Mouse (Mus musculus) ES-E14 (cell line): Measurements from ENCODE around the gene Ptges. TPM values are rescaled to one million over a fixed set of nuclear protein-coding genes. Genes with fewer than 3 reads are reported as not detected.
A peak's percentile ranks its signal among the peaks of the same experiment; 100 is the strongest.

Experiments used
- DNase-seq: peaks from one replicate; pipeline ENCODE4 v3.0.0-alpha.2; 2013; ENCODE audit warnings: low read depth, low spot score
- H3K27ac ChIP-seq: 2 replicates; pipeline ENCODE4 v1.5.1; 2012; ENCODE audit warnings: low read depth, mild to moderate bottlenecking, low read length, moderate library complexity, mixed read lengths; ENCODE audit not compliant: poor library complexity, insufficient read depth, severe bottlenecking
- H3K36me3 ChIP-seq: 2 replicates; pipeline ENCODE4 v1.6.1; 2012; ENCODE audit warnings: mild to moderate bottlenecking, low read length, moderate library complexity, mixed read lengths; ENCODE audit not compliant: control insufficient read depth, poor library complexity, insufficient read depth, severe bottlenecking
- H3K4me1 ChIP-seq, 2 experiments: fragments of 150-350 bp in 1 of 2; sonication (generic) in 1 of 2; 2 replicates each; pipeline ENCODE4 v1.6.1; 2012; ENCODE audit warnings: low read length in 2 of 2, mild to moderate bottlenecking in 1 of 2, mixed read lengths in 1 of 2; ENCODE audit not compliant: control insufficient read depth in 2 of 2, insufficient read depth in 2 of 2, poor library complexity in 1 of 2
- H3K4me3 ChIP-seq, 2 experiments: fragments of 150-350 bp in 1 of 2; sonication (generic) in 1 of 2; 2 replicates each; pipeline ENCODE4 v1.5.1; 2012; ENCODE audit warnings: low read length in 2 of 2, low read depth in 1 of 2, mild to moderate bottlenecking in 1 of 2, mixed read lengths in 1 of 2; ENCODE audit not compliant: insufficient read depth in 1 of 2, poor library complexity in 1 of 2, severe bottlenecking in 1 of 2
- H3K9ac ChIP-seq: 2 replicates; pipeline ENCODE4 v1.6.1; 2012; ENCODE audit warnings: low read depth, mild to moderate bottlenecking, low read length, mixed read lengths; ENCODE audit not compliant: poor library complexity, insufficient read depth, severe bottlenecking
- H3K9me3 ChIP-seq: fragments of 150-350 bp; sonication (generic); 2 replicates; pipeline ENCODE4 v1.6.1; 2012; ENCODE audit warnings: low read depth, mild to moderate bottlenecking, low read length; ENCODE audit not compliant: control insufficient read depth, insufficient read depth
- CHD2 ChIP-seq: IDR thresholded peaks from 2 replicates; pipeline ENCODE4 v1.6.1; 2014; ENCODE audit warnings: mild to moderate bottlenecking, low read depth, low read length, inconsistent platforms
- HCFC1 ChIP-seq: IDR thresholded peaks from 2 replicates; pipeline ENCODE4 v1.6.1; 2012; ENCODE audit warnings: low read length, inconsistent platforms, borderline replicate concordance; ENCODE audit not compliant: insufficient read depth
- MAFK ChIP-seq: IDR thresholded peaks from 2 replicates; pipeline ENCODE4 v1.6.1; 2014; ENCODE audit warnings: mild to moderate bottlenecking, low read depth, low read length, inconsistent platforms; ENCODE audit not compliant: insufficient read depth
- ZC3H11A ChIP-seq: IDR thresholded peaks from 2 replicates; pipeline ENCODE4 v1.6.1; 2012; ENCODE audit warnings: low read depth, mild to moderate bottlenecking, inconsistent platforms, low read length, borderline replicate concordance
- ZNF384 ChIP-seq: IDR thresholded peaks from 2 replicates; pipeline ENCODE4 v1.6.1; 2012; ENCODE audit warnings: low read depth, low read length, inconsistent platforms
- in situ Hi-C, 2 experiments: fragments of 600-800 bp; cut with MboI; formaldehyde crosslinking; loops; one replicate each; pipeline ENCODE4 v1.15.1; 2025; ENCODE audit warnings: low sequenced_read_pairs in 2 of 2, inconsistent platforms in 1 of 2; ENCODE audit not compliant: unreplicated experiment in 2 of 2
- total RNA-seq: library from RNA; depleted of rRNA; stranded (reverse); fragments of 300-350 nt; gene quantifications from 2 replicates; pipeline ENCODE4 v1.2.3, GENCODE M21; 2012; rRNA removed

Gene Ptges
- total RNA-seq, 1 experiment = 30.3 TPM

- Histone ChIP-seq H3K27ac (no peak overlapping the region), H3K36me3 (no peaks in the 10 kb centered on the region), H3K4me3 (no peak overlapping the region), H3K9me3 (no peaks in the 10 kb centered on the region), H3K4me1 (peaks cover 5 to 12% of the 10 kb centered on the region in 2 experiments; a peak in 1 of 4 replicates), H3K9ac (no peak overlapping the region)
- in situ Hi-C loops = no loop called here
- TF ChIP-seq ZC3H11A (no peak), ZNF384 (no peak), MAFK (no peak), CHD2 (no peak), HCFC1 (no peak)
- no peak for DNase-seq
These were observed 81.5 kb downstream of the Ptges start for GRCm38 (mm10) chr2:30848184-30848583.

- no peaks in the 10 kb centered on the region for H3K9me3 ChIP-seq
- no peak overlapping the region for H3K9ac ChIP-seq
- no peak overlapping the region for H3K27ac ChIP-seq
- in situ Hi-C loops = no loop called here
- H3K4me1 ChIP-seq = peaks cover 2 to 7% of the 10 kb centered on the region in 2 experiments; a peak in 1 of 4 replicates
- no peak for TF ChIP-seq ZC3H11A
- no peak for TF ChIP-seq HCFC1
- TF ChIP-seq MAFK = no peak
- TF ChIP-seq ZNF384 = no peak
- no peak for TF ChIP-seq CHD2
- H3K36me3 ChIP-seq = no peaks in the 10 kb centered on the region
- no peak for DNase-seq
- H3K4me3 ChIP-seq = no peak overlapping the region
These were observed 82.9 kb downstream of the Ptges start for GRCm38 (mm10) chr2:30846723-30847122.

GRCm38 (mm10) chr2:30846236-30846635, 83.4 kb downstream of the Ptges start:
- no peak for TF ChIP-seq CHD2
- TF ChIP-seq HCFC1 = no peak
- no peak for TF ChIP-seq ZC3H11A
- no peak for TF ChIP-seq ZNF384
- TF ChIP-seq MAFK = no peak
- H3K4me1 ChIP-seq = peaks cover 2 to 6% of the 10 kb centered on the region in 2 experiments; a peak in 1 of 4 replicates
- no peak overlapping the region for H3K9ac ChIP-seq
- in situ Hi-C loops = no loop called here
- no peak overlapping the region for H3K27ac ChIP-seq
- no peaks in the 10 kb centered on the region for H3K9me3 ChIP-seq
- H3K36me3 ChIP-seq = no peaks in the 10 kb centered on the region
- H3K4me3 ChIP-seq = no peak overlapping the region
- DNase-seq = no peak

DNA sequence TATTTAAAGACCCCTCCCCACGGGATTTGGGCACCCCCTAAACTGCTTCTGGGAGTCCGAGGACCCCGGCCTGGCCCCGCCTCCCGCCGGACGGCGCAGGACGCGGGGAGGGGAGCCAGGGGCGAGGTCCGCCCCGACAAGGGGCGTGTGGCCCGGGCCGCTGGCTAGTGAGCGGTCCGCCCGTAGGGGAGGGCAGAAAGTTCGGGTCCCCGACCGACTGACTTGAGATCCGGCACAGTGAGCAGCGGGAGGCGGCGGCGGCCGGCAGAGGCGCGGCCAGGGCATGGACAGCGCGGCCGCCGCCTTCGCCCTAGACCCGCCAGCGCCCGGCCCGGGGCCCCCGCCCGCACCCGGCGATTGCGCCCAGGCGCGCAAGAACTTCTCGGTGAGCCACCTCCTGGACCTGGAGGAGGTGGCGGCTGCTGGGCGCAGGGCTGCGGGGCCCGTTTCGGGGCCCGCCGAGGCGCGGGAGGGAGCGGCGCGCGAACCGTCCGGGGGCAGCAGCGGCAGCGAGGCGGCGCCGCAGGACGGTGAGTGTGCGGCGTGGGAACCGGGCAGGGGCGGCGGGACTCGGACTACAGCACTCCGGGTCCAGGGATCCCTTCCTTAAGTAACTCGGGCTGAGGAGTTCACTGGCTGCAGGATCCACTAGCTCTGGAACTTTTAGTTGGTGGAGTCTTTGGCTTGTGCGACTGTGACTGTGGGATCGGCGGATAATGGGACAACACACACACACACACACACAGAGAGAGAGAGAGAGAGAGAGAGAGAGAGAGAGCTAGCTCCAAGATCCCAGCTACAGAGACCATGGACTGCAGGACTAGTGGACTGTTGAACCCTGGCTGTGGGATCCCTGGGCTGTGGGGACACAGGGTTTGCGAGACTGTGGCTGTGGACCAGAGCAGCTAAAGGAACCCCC, 84.3 kb downstream of the Ptges start:
- peak overlapping the region; percentile 63 for H3K9ac ChIP-seq
- peak overlapping the region; percentile 65 to 77 for H3K4me3 ChIP-seq
- no peak for DNase-seq
- no peak for TF ChIP-seq MAFK
- no peak for TF ChIP-seq HCFC1
- TF ChIP-seq ZNF384 = no peak
- no peak for TF ChIP-seq ZC3H11A
- TF ChIP-seq CHD2 = no peak
- in situ Hi-C loops = no loop called here
- H3K4me1 ChIP-seq = peaks cover 2 to 3% of the 10 kb centered on the region in 2 experiments; a peak in 1 of 4 replicates
- no peaks in the 10 kb centered on the region for H3K36me3 ChIP-seq
- H3K27ac ChIP-seq = no peak overlapping the region
- H3K9me3 ChIP-seq = no peaks in the 10 kb centered on the region

GRCm38 (mm10) chr2:30842615-30843014, 87.0 kb downstream of the Ptges start:
- Histone ChIP-seq H3K4me1 (peaks cover 2 to 3% of the 10 kb centered on the region in 2 experiments; a peak in 1 of 4 replicates), H3K9ac (no peak overlapping the region), H3K9me3 (no peaks in the 10 kb centered on the region), H3K27ac (no peak overlapping the region; the same call in 1 of the 2 replicates), H3K36me3 (no peaks in the 10 kb centered on the region), H3K4me3 (no peak overlapping the region)
- TF ChIP-seq MAFK (no peak), CHD2 (no peak), ZNF384 (no peak), ZC3H11A (no peak), HCFC1 (no peak)
- no peak for DNase-seq
- in situ Hi-C loops = no loop called here

Other genes with a start within 250 kb of the Ptges start
- gene 1700001O22Rik, start 126.2 kb downstream of the Ptges start, total RNA-seq = 1.9 and 2.6 TPM in 2 replicates
- gene Ntmt1, start 122.0 kb downstream of the Ptges start, total RNA-seq = 47.3 and 55.2 TPM in 2 replicates
- gene Asb6, start 99.5 kb downstream of the Ptges start, total RNA-seq = 73.6 and 88.1 TPM in 2 replicates
- 8.7 and 16.2 TPM in 2 replicates for gene Prrx2, start 94.9 kb downstream of the Ptges start, total RNA-seq
- gene Tor1b, start 23.1 kb upstream of the Ptges start, total RNA-seq = 67.8 and 73.5 TPM in 2 replicates
- gene Tor1a, start 38.1 kb upstream of the Ptges start, total RNA-seq = 73.6 and 93.0 TPM in 2 replicates
- gene BC005624, start 52.3 kb upstream of the Ptges start, total RNA-seq = 36.6 and 48.8 TPM in 2 replicates
- gene Usp20, start 52.4 kb upstream of the Ptges start, total RNA-seq = 8.5 and 12.8 TPM in 2 replicates
- gene Fnbp1, start 212.1 kb upstream of the Ptges start, total RNA-seq = 15.1 and 16.5 TPM in 2 replicates
- 111 and 156 TPM in 2 replicates for gene Gpr107, start 222.5 kb upstream of the Ptges start, total RNA-seq